Mouse (Mus musculus) embryonic facial prominence, embryonic 14.5 days (tissue): ENCODE measurements around the gene Prl3d1. TPM values are rescaled to one million over a fixed set of nuclear protein-coding genes. Genes with fewer than 3 reads are reported as not detected.
"Not testable (repeated sequence)": the region's sequence is repeated elsewhere in the genome, so short reads cannot be mapped to it uniquely, and the experiment has no call there.

Experiments used
- ATAC-seq: fragments of 200-750 bp; cut with Nextera tagmentation; 2 replicates; pipeline ENCODE4 v1.8.0; 2017; ENCODE audit warnings: low read depth, moderate number of reproducible peaks, moderate TSS enrichment
- DNase-seq: peaks from one replicate; pipeline ENCODE4 v3.0.0-alpha.2; 2015; ENCODE audit warnings: low spot score
- H3K27ac ChIP-seq: fragments of 300-500 bp; sonication (generic); replicated peaks from 2 replicates; pipeline ENCODE4 v1.5.1; 2014; ENCODE audit warnings: low read depth, mild to moderate bottlenecking, low read length, moderate library complexity
- H3K27me3 ChIP-seq: fragments of 300-500 bp; sonication (generic); replicated peaks from 2 replicates; pipeline ENCODE4 v1.6.1; 2014; ENCODE audit warnings: low read length; ENCODE audit not compliant: control insufficient read depth, insufficient read depth
- H3K36me3 ChIP-seq: fragments of 300-500 bp; sonication (generic); 2 replicates; pipeline ENCODE4 v1.6.1; 2014; ENCODE audit warnings: low read length, mixed read lengths; ENCODE audit not compliant: control insufficient read depth, insufficient read depth
- H3K4me1 ChIP-seq: fragments of 300-500 bp; sonication (generic); 2 replicates; pipeline ENCODE4 v1.6.1; 2014; ENCODE audit warnings: antibody characterized with exemption, low read length; ENCODE audit not compliant: control insufficient read depth, insufficient read depth
- H3K4me2 ChIP-seq: fragments of 300-500 bp; sonication (generic); 2 replicates; pipeline ENCODE4 v1.6.1; 2014; ENCODE audit warnings: low read depth, mild to moderate bottlenecking, low read length, moderate library complexity, mixed read lengths
- H3K4me3 ChIP-seq: fragments of 300-500 bp; sonication (generic); 2 replicates; pipeline ENCODE4 v1.5.1; 2014; ENCODE audit warnings: low read depth, mild to moderate bottlenecking, low read length
- H3K9ac ChIP-seq: fragments of 300-500 bp; sonication (generic); 2 replicates; pipeline ENCODE4 v1.6.1; 2014; ENCODE audit warnings: low read depth, mild to moderate bottlenecking, low read length, moderate library complexity, mixed read lengths
- H3K9me3 ChIP-seq: fragments of 300-500 bp; sonication (generic); 2 replicates; pipeline ENCODE4 v1.6.1; 2016; ENCODE audit warnings: low read length; ENCODE audit not compliant: control insufficient read depth
- WGBS: fragments of 180-500 bp; shearing (Covaris S2); extraction: QIAGEN DNeasy Blood & Tissue Kit; methylation state at CpG from one replicate; pipeline ENCODE4 v1.1.7; 2014; 5-methylcytosine and 5-hydroxymethylcytosine counted together
- polyA plus RNA-seq: library from polyadenylated mRNA; unstranded; fragments of >200 nt; fragmentation: Nextera tagmentation; extraction: Ambion mirVana; gene quantifications from 2 replicates; pipeline ENCODE4 v1.2.1, GENCODE M21; 2014

Prl3d1 gene
- not detected in 2 replicates for polyA plus RNA-seq

GRCm38 (mm10) chr13:27093890-27094289, at the start of gene Prl3d1:
TSS of gene Prl3d1 (plus strand) at chr13:27094190.
- H3K9me3 ChIP-seq, DNase-seq, H3K27me3 ChIP-seq, H3K4me2 ChIP-seq, ATAC-seq, H3K9ac ChIP-seq, H3K36me3 ChIP-seq, H3K27ac ChIP-seq, H3K4me1 ChIP-seq, H3K4me3 ChIP-seq: not testable (repeated sequence)
- WGBS, result 92% methylated on average over 5 of the region's 5 CpGs

DNA sequence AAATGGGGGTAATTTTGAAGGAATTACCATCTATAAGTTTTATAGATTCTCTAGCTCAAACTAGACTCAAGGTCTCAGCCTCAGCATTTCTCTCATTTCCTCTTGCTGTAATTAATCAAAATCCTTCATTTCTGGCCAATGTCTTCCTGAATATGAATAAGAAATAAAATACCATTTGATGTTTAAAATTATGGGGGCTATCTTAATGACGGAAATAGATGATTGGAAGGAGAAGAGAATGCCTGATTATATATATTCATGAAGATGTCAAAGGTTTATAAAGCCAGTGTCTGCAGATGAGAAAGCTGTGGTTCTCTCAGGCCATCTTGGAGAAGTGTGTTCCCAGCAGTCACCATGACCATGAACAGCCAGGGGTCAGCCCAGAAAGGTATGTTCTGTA, 36.7 kb upstream of the Prl3d1 start, which contains the start of gene Prl:
TSS of gene Prl (plus strand) at position 301 of the 400 bp plus-strand sequence.
- Histone ChIP-seq H3K4me1 (no peaks in the 10 kb centered on the region), H3K9me3 (no peaks in the 10 kb centered on the region), H3K4me3 (no peak within 1 kb of the TSS), H3K27me3 (no peaks in the 10 kb centered on the region), H3K9ac (no peak within 1 kb of the TSS), H3K36me3 (no peaks in the 10 kb centered on the region), H3K4me2 (no peak within 1 kb of the TSS), H3K27ac (no peak within 1 kb of the TSS)
- DNase-seq (no peak), ATAC-seq (no peak)
- WGBS, result 87% methylated on average over 1 of the region's 1 CpGs

DNA sequence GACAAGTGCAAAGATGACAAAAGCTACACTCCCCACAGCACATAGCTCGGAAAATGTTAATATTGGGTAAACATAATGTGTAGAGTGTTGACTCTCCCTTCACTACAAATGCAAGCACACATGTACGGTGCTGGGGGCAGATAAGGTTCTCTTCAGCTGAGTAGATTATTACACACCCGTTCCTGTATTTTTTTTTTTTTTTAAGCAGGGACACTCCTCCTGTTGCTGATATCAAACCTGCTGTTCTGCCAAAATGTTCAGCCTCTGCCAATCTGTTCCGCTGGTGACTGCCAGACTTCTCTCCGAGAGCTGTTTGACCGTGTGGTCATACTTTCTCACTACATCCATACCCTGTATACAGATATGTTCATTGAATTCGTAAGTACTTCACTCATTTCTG, 34.8 kb upstream of the Prl3d1 start:
- 86% methylated on average over 7 of the region's 7 CpGs for WGBS
- ATAC-seq (no peak), DNase-seq (no peak)
- Histone ChIP-seq H3K36me3 (no peaks in the 10 kb centered on the region), H3K9ac (no peak overlapping the region), H3K27ac (no peak overlapping the region), H3K4me2 (no peak overlapping the region), H3K4me3 (no peak overlapping the region), H3K9me3 (no peaks in the 10 kb centered on the region), H3K27me3 (no peaks in the 10 kb centered on the region), H3K4me1 (no peaks in the 10 kb centered on the region)

- not testable (repeated sequence) for H3K4me2 ChIP-seq, DNase-seq, H3K27me3 ChIP-seq, H3K4me3 ChIP-seq, H3K27ac ChIP-seq, H3K36me3 ChIP-seq, H3K9me3 ChIP-seq, H3K9ac ChIP-seq, H3K4me1 ChIP-seq, ATAC-seq
- 92% methylated on average over 3 of the region's 4 CpGs for WGBS
These were observed 27.4 kb downstream of the Prl3d1 start, which contains the start of gene Prl3d2 for GRCm38 (mm10) chr13:27121398-27121797. TSS of gene Prl3d2 (plus strand) at chr13:27121698.

DNA sequence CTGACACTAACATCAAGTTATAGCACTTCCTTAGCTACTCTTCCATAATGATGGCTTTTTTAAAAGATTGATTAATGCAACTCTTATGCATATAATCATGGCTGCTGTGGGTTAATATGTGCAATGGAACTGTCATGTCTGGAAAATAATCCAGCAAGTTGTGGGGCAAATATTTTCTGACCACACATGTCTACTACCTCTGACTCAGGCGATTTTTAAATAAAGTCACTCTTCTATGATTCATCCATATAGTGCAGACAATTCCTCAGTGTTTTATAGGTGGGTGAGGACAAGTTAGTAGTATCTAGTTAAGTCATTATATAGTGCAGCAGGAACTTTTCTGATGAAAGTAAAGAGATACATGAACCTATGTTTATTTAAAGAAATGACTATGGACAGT, 54.3 kb downstream of the Prl3d1 start:
- DNase-seq (no peak), ATAC-seq (no peak)
- Histone ChIP-seq H3K9ac (no peak overlapping the region), H3K4me3 (no peak overlapping the region), H3K36me3 (no peaks in the 10 kb centered on the region), H3K4me2 (no peak overlapping the region), H3K27ac (no peak overlapping the region), H3K9me3 (no peaks in the 10 kb centered on the region), H3K27me3 (no peaks in the 10 kb centered on the region), H3K4me1 (no peaks in the 10 kb centered on the region)
- 55% methylated on average over 1 of the region's 1 CpGs for WGBS

Other genes starting within 250 kb of the Prl3d1 start
- gene Prl, start 36.6 kb upstream of the Prl3d1 start, polyA plus RNA-seq, result 0.39 TPM in 1 of 2 replicates, not detected in the other
- gene Prl3d2, start 27.5 kb downstream of the Prl3d1 start, polyA plus RNA-seq, result not detected in 2 replicates
- not detected in 2 replicates for gene Prl3d3, start 62.6 kb downstream of the Prl3d1 start, polyA plus RNA-seq
- gene Prl3c1, start 102.5 kb downstream of the Prl3d1 start, polyA plus RNA-seq, result not detected in 2 replicates
- gene Prl3b1, start 147.7 kb downstream of the Prl3d1 start, polyA plus RNA-seq, result not detected in 2 replicates
- not detected in 2 replicates for gene Prl3a1, start 165.2 kb downstream of the Prl3d1 start, polyA plus RNA-seq
- gene Prl6a1, start 218.4 kb downstream of the Prl3d1 start, polyA plus RNA-seq, result not detected in 2 replicates